Mouse (Mus musculus) layer of hippocampus, postnatal 36 days (tissue): ENCODE results near the gene Gm45234. TPM values are rescaled to one million over a fixed set of nuclear protein-coding genes. Genes with fewer than 3 reads are reported as not detected.

Experiments used
- DNase-seq, 2 experiments: peaks; one replicate each; pipeline ENCODE4 v3.0.0; 2022
- microRNA-seq, 2 experiments: library from miRNA; unstranded; fragments of <30 nt; microRNA quantifications; one replicate each; pipeline ENCODE4 v1.2.0; 2021
- total RNA-seq, 2 experiments: library from RNA; stranded (reverse); gene quantifications; 2 replicates each; pipeline ENCODE4 v1.2.3; 2021

The Gm45234 gene
- total RNA-seq, 2 experiments from 2014 or later = not detected

DNA sequence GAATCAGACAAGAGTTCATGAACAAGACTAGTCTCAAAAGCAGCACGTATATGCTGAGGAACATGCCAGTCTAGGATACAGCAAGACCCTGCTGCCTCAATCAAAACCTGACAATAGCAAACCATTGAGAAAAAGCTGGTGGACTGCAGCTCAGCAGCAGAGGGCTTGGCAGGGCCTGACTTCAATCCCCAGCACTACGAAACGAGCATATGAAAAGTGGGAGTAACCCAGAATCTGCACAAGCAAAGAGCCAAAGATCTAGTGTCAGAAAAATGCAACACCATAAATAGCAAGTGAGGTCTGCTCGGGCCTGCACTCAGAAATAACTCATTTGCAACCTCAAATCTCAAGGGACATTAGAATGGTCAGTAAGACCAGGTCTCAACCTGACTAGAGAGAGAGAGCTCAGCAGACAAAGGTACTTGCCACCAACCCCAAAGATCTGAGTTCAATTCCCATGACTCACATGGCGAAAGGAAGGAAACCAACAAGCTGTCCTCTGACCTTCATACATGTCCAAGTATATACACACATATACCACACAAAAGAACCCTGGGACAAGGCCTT, 49.7 kb downstream of the Gm45234 start:
- peak in 1 of 2 experiments; percentile 27 for DNase-seq

DNA sequence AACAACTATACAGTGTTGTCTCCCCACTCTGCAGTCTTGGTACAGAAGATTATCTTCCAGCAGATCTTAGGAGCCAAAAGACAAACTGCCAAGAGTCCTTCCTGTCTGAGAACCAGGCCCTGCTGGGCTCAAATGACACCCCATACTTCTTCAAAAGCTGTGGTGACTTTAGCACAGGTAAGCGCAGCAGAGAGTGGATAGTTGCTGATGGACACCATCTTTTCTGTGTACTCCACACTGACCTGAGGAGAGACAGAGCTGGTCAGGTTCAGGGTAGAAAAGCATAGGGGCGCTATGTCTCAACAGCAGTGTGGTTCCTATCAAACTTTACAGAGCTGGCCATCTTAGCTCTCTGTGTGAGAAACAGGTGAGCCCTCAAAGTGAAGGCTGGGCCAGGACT, 51.4 kb downstream of the Gm45234 start:
- no peak for DNase-seq

DNA sequence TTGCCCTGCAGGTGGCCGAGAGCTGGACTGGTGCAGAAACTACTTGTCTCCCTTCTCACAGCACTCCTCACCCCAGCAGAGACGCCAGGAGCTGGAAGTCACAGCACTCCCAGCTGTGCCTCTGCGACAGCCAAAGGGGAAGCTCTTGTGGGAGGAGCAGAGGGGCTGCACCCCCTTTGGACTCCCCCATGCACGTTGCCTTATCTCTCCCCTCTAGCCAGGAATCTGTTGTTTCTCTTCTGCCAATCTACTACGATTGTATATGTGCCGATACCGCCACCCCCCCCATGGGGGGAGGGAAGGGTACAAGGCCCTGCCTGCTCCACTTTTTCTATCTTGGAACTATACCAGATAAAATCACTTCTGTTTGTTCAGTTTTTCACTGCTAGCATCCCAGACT, 52.0 kb downstream of the Gm45234 start:
- DNase-seq = no peak

DNA sequence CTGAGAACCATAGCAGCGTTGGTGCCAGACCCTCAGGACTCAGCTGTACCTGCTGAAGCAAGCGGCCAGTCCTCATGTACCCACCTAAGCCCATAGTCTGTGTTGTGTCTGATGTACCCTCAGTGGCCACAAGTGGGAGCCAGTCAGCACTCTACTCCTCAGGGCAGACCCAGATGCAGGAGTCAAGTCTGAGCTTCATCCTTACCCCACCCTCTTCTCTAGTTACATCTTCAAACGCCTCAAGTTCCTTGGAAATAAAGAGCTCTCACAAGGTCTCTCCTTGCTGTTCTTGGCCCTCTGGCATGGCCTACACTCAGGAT, 53.1 kb downstream of the Gm45234 start:
- DNase-seq = peak; percentile 54 to 61

DNA sequence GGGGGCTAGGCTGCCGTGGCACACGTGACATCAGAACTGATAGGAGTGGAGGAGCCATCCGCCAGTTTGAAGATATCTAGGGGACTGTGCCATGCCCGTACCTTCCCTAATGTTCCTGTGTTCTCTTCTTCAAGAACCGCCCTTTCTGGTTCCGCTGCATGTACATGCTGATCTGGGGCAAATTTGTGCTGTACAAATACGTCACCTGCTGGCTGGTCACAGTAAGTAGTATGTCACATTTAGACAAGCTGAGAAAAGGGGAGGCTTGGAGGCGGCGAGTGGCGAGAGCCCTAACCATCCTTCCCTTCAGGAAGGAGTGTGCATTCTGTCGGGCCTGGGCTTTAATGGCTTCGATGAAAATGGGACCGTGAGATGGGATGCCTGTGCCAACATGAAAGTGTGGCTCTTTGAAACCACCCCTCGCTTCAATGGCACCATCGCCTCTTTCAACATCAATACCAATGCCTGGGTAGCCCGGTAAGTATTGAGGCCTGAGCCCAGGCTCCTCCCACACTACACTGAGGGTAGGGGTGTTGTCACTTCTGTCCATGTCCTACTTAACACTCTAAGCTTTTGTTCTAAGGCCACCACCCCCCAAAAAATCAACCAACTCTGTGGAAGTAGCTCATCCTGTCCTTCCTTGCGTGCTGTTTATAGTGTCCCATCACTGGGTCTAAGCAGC, 53.6 kb downstream of the Gm45234 start:
- no peak for DNase-seq

DNA sequence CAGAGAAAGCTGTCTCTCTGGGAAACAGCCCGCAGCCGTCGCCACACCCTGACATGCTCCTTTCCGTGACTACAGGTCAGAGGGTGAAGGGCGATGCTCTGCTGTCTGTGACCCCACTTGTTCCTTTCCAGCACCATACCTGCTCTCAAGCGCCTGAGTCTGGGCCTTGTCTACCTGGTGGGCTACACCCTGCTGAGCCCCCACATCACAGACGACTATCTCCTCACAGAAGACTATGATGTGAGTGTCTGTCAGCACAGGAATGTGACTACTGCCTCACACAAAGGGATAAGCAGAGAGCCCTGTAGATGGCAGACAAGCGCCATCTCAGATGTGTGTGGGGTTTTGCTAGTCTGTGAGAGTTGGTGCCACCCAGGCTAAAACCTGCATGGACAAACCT, 54.5 kb downstream of the Gm45234 start:
- DNase-seq = no peak

DNA sequence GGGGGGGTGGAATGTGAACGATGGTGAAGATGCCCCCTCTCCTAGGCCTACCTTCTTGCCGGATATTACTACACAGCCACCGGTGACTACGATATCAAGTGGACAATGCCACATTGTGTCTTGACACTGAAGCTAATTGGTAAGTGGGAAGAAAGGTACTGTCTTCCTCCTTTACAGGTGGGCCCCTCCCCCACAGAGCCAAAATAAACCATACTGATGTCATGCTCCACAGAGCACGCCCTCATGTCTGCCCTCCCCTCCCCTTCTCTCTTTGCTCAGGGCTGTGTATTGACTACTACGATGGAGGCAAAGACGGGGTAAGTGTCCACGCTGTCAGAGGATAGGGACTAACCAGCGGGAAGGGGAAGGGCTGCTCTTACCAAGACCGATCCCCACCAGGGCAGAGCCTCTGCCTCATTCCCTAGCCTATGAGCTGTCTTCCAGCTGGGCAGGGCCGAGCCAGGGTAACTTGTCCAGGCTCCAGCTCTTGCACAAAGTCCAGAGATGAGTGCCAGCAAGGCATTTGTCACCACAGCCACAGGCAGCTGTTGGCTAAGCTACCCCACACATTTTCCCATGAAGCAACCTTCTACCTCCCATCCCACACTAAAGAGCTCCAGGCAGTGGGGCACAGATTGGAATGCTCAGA, 55.7 kb downstream of the Gm45234 start:
- peak; percentile 46 to 62 for DNase-seq

DNA sequence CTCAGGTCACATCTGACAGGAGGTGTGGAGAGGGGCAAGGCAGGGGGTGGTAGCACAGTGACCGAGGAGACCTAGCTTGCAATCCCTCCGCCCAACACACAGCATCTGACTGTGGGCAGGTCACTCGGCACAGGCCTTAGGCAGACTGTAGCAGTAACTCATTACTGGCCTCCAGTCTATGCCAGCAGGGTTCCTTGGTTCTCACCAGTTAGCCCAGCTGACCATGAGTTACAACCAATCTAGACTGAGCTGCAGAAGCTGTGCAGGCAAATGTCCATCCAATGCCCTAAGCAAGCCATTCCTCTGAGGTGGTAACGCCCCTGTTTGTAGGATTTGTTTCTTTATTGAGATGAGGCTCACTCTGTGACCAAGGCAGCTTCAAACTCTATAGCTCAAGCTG, 56.5 kb downstream of the Gm45234 start:
- DNase-seq = no peak

DNA sequence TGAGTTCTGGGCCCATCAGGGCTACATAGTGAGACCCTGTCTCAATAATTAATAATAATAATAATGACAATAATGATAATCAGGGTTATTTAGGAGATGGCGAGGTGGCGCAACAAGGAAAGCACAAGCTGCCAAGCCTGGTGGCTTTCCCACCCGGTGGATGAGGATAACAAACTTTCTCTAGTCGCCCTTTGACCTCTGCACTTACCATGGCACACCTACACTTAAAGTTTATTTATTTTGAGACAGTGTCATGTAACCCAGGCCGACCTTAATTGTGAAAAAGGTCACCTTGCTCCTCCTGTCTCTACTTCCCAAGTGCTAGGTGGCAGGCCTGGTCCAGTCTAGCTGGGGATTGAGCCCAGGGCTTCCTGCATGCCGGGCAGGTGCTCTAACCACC, 57.1 kb downstream of the Gm45234 start:
- no peak for DNase-seq

DNA sequence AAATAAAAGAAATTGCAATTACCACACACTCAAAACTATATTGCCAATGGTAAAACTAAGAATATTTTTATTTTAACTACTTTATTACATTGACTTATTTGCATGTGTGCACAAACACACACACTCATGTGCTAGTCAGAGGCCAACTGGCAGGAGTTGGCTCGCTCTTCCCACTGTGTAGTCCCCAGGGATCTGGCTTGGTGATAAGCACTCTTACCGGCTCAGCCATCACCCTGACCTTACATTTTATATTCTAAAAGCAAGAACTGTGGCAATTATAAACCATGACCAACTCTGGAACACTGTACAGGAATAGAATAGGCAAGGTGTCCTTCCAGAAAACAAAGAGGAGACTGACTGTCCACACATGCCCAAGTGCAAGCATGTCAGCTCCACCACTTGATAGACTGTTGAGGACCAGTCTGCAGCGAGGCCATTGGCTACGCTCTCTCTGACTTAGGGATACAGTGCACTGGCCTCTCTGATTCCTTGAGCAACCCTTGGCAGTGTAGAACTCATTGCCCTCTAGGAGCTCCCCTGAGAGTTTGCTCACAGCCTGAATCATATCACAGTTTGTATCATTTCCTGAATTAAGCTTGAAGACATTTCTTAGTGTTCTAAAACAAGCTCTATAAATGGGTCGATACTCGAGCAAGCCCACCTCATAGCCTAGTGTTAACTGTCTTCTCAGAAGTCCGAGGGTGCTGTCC, 59.2 kb downstream of the Gm45234 start:
- no peak for DNase-seq

DNA sequence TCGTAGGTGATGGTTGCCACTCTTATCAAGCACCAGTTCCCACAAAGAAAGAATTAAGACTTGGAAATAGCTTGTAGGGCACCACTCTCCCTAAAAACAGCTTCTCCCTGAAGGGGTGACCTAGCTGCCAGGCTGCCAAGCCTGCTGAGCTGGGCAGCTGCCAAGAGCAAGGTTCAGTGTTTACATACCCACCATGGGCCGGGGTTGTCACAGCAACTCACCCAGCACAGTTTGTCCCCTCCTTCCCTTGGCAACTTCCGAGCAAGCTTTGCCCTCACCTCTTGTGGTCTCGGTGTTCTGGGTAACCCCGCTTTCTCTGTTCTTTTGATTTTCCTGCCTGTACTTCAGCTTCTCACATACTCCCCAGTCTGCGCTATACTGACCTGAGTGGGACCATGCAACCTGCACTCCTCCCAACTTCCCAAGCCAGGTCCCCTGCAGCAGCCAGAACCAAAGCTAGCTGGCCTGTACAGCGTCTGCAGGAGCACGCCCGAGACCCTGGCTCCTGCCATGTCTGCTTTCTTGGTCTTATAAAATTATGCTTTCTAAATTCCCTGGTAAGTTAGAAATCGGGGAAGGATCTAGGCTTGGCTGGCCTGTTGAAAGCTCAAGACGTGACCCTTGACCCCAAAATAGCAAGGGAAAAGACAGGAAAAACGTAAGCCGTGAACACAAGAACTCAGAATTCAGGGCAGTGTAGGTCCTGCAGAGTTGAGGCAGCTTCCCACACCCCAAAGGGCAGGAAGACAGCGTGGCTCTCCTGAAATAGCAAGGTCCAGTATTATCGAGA, 61.5 kb downstream of the Gm45234 start:
- peak; percentile 60 to 77 for DNase-seq

DNA sequence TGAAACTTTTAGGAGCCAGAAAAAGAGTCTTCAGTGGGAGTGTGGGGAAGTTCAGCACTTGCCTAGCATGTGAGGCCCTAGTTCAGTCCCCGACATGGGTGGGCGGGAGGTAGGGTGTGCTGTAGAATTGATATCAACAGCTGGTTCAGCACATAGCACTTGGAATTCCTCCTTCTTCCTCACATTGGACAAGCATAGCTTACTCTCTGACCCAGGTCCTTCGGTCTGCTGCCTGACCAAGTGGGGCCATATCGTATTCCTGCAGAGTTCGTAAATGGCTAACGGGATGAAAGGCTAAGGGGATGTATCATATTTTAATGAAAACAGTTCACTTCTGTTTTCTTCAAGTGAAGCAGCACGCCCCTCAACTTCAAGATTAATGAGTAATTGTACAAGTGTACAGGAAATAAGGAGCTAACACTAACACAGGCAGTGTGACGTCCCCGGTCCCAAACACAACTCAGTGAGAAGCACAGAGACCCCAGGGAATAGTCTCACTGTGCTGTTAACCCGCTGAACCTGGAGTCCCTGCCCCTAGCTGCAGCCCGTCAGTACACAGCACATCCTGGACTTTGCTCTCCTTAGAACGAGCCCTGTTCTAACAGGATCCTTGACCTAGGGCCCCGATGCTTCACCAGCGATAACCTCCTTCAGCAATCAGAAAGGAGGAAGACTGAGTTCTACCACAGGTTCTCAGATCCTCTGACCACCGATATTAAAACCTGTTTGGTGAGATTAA, 62.4 kb downstream of the Gm45234 start:
- DNase-seq = no peak

DNA sequence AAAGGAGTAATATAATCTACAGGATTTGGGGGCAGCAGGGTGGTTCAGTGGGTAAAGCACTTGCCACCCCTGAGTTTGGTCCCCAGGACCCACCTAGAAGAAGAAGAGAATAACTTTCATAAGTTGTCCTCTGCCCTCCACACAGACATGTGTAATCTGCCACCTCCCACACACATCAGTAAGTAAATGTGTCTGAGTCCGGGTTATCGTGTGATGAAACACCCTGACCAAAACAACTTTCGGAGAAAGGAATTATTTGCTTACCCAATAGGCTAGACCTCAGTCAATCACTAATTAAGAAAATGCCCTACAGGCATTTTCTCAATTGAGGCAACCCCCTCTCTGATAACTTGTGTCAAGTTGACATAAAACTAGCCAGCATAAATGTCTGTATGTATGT, 65.3 kb downstream of the Gm45234 start:
- no peak for DNase-seq

Small RNAs within 50 kb of the gene (microRNA-seq; reads per million reads assigned to microRNA genes)
- gene Mir141 = 0.85 to 1.2 reads per million in 2 experiments
- 17.3 to 28.4 reads per million in 2 experiments for gene Mir200c

Other genes starting within 250 kb of the Gm45234 start
- gene C1ra, start 243.6 kb downstream of the Gm45234 start, total RNA-seq = under 1 TPM; 0.51 to 0.72 TPM
- gene C1s1, start 213.7 kb downstream of the Gm45234 start, total RNA-seq = 1 to 10 TPM in 1 of 2 experiments, under 1 TPM in 1; 0.62 to 1.5 TPM
- under 1 TPM; 0.15 to 0.18 TPM for gene C1rb, start 185.7 kb downstream of the Gm45234 start, total RNA-seq
- under 1 TPM; 0.15 to 0.35 TPM for gene C1s2, start 119.9 kb downstream of the Gm45234 start, total RNA-seq
- gene Lpcat3, start 93.0 kb downstream of the Gm45234 start, total RNA-seq = 10 to 100 TPM; 27.1 to 33.5 TPM
- 10 to 100 TPM; 54.3 to 64.9 TPM for gene Emg1, start 43.8 kb downstream of the Gm45234 start, total RNA-seq
- gene Phb2, start 43.7 kb downstream of the Gm45234 start, total RNA-seq = 100 to 1,000 TPM; 114 to 129 TPM
- gene Ptpn6, start 17.3 kb downstream of the Gm45234 start, total RNA-seq = 1 to 10 TPM; 2.9 to 3.0 TPM
- gene Grcc10, start 14.6 kb downstream of the Gm45234 start, total RNA-seq = 100 to 1,000 TPM; 337 to 366 TPM
- gene Atn1, start 503 bp upstream of the Gm45234 start, total RNA-seq = 100 to 1,000 TPM; 139 to 170 TPM
- 1,000 to 10,000 TPM in 1 of 2 experiments, 100 to 1,000 TPM in 1; 956 to 1,045 TPM for gene Eno2, start 13.7 kb upstream of the Gm45234 start, total RNA-seq
- gene Lrrc23, start 23.7 kb upstream of the Gm45234 start, total RNA-seq = 1 to 10 TPM in 1 of 2 experiments, under 1 TPM in 1; 1.00 to 3.5 TPM
- gene Spsb2, start 52.6 kb upstream of the Gm45234 start, total RNA-seq = 1 to 10 TPM; 2.9 to 3.1 TPM
- gene Tpi1, start 58.3 kb upstream of the Gm45234 start, total RNA-seq = 100 to 1,000 TPM; 731 to 778 TPM
- gene Usp5, start 73.5 kb upstream of the Gm45234 start, total RNA-seq = 100 to 1,000 TPM; 174 to 188 TPM
- gene Cdca3, start 73.5 kb upstream of the Gm45234 start, total RNA-seq = 1 to 10 TPM in 1 of 2 experiments, under 1 TPM in 1; 0.38 to 1.2 TPM
- under 1 TPM in 1 of 2 experiments, not detected in 1; 0.17 TPM for gene Gnb3, start 84.3 kb upstream of the Gm45234 start, total RNA-seq
- 10 to 100 TPM; 30.4 to 37.1 TPM for gene P3h3, start 101.7 kb upstream of the Gm45234 start, total RNA-seq
- gene Gpr162, start 108.0 kb upstream of the Gm45234 start, total RNA-seq = 100 to 1,000 TPM; 180 to 187 TPM
- under 1 TPM in 1 of 2 experiments, not detected in 1; 0.23 TPM for gene Cd4, start 132.2 kb upstream of the Gm45234 start, total RNA-seq
- 1 to 10 TPM; 2.1 to 2.3 TPM for gene Lag3, start 155.7 kb upstream of the Gm45234 start, total RNA-seq
- 1,000 to 10,000 TPM; 1,023 to 1,087 TPM for gene Ptms, start 164.1 kb upstream of the Gm45234 start, total RNA-seq
- 100 to 1,000 TPM; 630 to 652 TPM for gene Mlf2, start 175.4 kb upstream of the Gm45234 start, total RNA-seq
- gene Cops7a, start 209.5 kb upstream of the Gm45234 start, total RNA-seq = 100 to 1,000 TPM; 149 TPM
- gene Pianp, start 240.7 kb upstream of the Gm45234 start, total RNA-seq = 100 to 1,000 TPM; 163 to 173 TPM